Mouse (Mus musculus): ENCODE measurements around the gene Stxbp3.

The Stxbp3 gene

GRCm38 (mm10) chr3:108764976-108765375 lies 75.3 kb downstream of the Stxbp3 start:
- no peak for DNase-seq (ENCODE audit: extremely low spot score)

- DNase-seq (ENCODE audit: extremely low spot score): no peak
Observed at GRCm38 (mm10) chr3:108763691-108764090, 76.6 kb downstream of the Stxbp3 start.

- DNase-seq (ENCODE audit: extremely low spot score): no peak
Observed at GRCm38 (mm10) chr3:108762597-108763111, 77.7 kb downstream of the Stxbp3 start.

- DNase-seq (ENCODE audit: extremely low spot score): no peak
Observed at GRCm38 (mm10) chr3:108759566-108760420, 80.5 kb downstream of the Stxbp3 start.

DNA sequence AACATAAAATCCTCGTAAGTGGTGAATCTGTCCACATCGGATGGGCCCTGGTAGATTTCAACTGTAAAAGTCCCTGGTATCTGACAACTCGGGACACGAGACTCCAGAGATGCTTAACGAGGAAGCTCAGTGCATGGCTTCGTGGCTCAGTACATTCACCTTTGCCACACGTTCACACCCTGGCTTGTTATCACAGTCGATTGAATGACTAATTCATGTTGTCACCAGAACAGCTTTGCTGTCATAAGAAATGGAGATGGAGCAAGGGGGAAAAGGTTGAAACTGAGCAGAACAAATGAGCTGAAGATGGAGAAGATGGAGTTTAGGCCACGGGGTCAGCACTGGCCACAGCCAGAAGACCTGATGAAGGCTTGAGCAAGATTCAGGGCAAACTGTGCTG lies 82.8 kb downstream of the Stxbp3 start:
- DNase-seq (ENCODE audit: extremely low spot score): no peak

GRCm38 (mm10) chr3:108756131-108756530 lies 84.2 kb downstream of the Stxbp3 start:
- no peak for DNase-seq (ENCODE audit: extremely low spot score)

GRCm38 (mm10) chr3:108755542-108755941 lies 84.8 kb downstream of the Stxbp3 start:
- no peak for DNase-seq (ENCODE audit: extremely low spot score)

DNA sequence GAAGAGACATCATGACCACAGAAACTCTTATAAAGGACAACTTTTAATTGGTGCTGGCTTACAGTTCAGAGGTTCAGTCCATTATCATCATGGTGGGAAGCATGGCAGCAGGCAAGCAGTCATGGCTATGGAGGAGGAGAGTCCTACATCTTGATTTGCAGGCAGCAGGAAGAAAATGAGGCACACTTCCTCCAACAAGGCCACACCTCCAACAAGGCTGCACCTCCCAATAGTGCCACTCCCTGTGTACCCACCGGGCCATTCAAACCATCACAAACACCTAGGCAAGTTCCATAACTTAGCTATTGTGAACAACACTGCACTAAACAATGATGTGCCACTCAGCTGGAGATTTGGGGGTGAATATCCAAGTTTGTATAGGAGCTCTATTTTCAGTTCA lies 85.8 kb downstream of the Stxbp3 start:
- DNase-seq (ENCODE audit: extremely low spot score): no peak

DNA sequence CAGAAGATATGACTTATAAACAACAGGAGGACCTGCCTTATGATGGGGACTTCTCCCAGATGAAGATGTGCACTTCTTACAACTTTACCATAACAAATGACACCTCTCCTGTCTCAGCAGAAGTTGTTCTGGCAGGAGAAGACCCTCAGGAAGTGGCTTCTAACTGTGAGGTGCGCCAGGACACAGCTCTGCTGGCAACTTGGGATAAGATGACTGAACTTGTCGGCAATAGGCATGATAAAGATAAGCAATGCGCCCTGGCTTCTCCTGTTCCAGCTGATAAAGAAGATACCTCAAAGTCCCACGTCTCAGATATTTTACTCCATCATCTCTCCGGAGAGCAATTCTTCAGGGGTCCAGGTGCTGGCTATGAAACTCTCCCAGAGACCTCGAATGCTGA lies 88.6 kb downstream of the Stxbp3 start:
- no peak for DNase-seq (ENCODE audit: extremely low spot score)

GRCm38 (mm10) chr3:108751061-108751460 lies 89.3 kb downstream of the Stxbp3 start:
- no peak for DNase-seq (ENCODE audit: extremely low spot score)

GRCm38 (mm10) chr3:108744060-108744459 lies 96.3 kb downstream of the Stxbp3 start:
- no peak for DNase-seq (ENCODE audit: extremely low spot score)
